Mouse (Mus musculus) mouse embryonic stem cell (cell line): Measurements from ENCODE around the gene Kat2a.
"Not testable (repeated sequence)": the region's sequence is repeated elsewhere in the genome, so short reads cannot be mapped to it uniquely, and the experiment has no call there.

Experiments used
- in situ Hi-C, 2 experiments: fragments of 300-500 bp; cut with MboI; formaldehyde crosslinking; loops; 1 replicate in 1 of 2; 3 replicates in 1 of 2; pipeline ENCODE4 v1.14.3; 2019 to 2020; ENCODE audit warnings: low sequenced_read_pairs in 2 of 2, low pct_unique_long_range_greater_than_20kb in 1 of 2, mixed read lengths in 1 of 2; ENCODE audit not compliant: unreplicated experiment in 1 of 2

The Kat2a gene

GRCm38 (mm10) chr11:100692164-100692616 is 20.1 kb downstream of the Kat2a start, which contains the start of gene Zfp385c:
TSS of gene Zfp385c (minus strand) at chr11:100692455.
- in situ Hi-C loops, result loop anchor here in 1 of 2 experiments (10.0 kb wide), 1 partner anchor 267 kb away; no protein-coding TSS in a partner anchor

- in situ Hi-C loops, result loop anchor here in 1 of 2 experiments (10.0 kb wide), 1 partner anchor 266 kb away; no protein-coding TSS in a partner anchor
These were observed 21.9 kb downstream of the Kat2a start for GRCm38 (mm10) chr11:100690389-100690788.

GRCm38 (mm10) chr11:100688443-100688842 is 23.8 kb downstream of the Kat2a start:
- in situ Hi-C loops, result no loop called here

- in situ Hi-C loops, result no loop called here
These were observed 25.0 kb downstream of the Kat2a start for GRCm38 (mm10) chr11:100687265-100687664.

GRCm38 (mm10) chr11:100685371-100685770 is 26.9 kb downstream of the Kat2a start:
- in situ Hi-C loops, result no loop called here

- in situ Hi-C loops, result no loop called here
These were observed 28.2 kb downstream of the Kat2a start for GRCm38 (mm10) chr11:100684084-100684483.

GRCm38 (mm10) chr11:100682526-100682925 is 29.7 kb downstream of the Kat2a start:
- in situ Hi-C loops, result no loop called here

GRCm38 (mm10) chr11:100681826-100682225 is 30.4 kb downstream of the Kat2a start:
- in situ Hi-C loops, result no loop called here

GRCm38 (mm10) chr11:100677810-100678209 is 34.5 kb downstream of the Kat2a start:
- in situ Hi-C loops, result no loop called here

- in situ Hi-C loops, result no loop called here
These were observed 39.1 kb downstream of the Kat2a start for GRCm38 (mm10) chr11:100673169-100673568.

- in situ Hi-C loops, result no loop called here
These were observed 40.3 kb downstream of the Kat2a start for GRCm38 (mm10) chr11:100671956-100672355.

GRCm38 (mm10) chr11:100671049-100671448 is 41.2 kb downstream of the Kat2a start:
- in situ Hi-C loops, result no loop called here

- in situ Hi-C loops, result no loop called here
These were observed 52.5 kb downstream of the Kat2a start for GRCm38 (mm10) chr11:100659806-100660205.

GRCm38 (mm10) chr11:100656458-100656857 is 55.8 kb downstream of the Kat2a start:
- in situ Hi-C loops, result no loop called here

GRCm38 (mm10) chr11:100655589-100655988 is 56.7 kb downstream of the Kat2a start:
- in situ Hi-C loops, result not testable (repeated sequence)
